Mouse (Mus musculus) 3T3-L1 (cell line): ENCODE measurements at regions not wholly inside any gene's neighbourhood (a gene's known extent, or its start where the extent isn't known, plus 50 kb on each side); places are given as distances from the start of the nearest gene placed in this dataset.

Experiments
- DNase-seq: peaks from one replicate; pipeline ENCODE4 v3.0.0-alpha.2; 2015; ENCODE audit warnings: low read depth, low spot score

GRCm38 (mm10) chr9:91574156-91574555 lies 208.5 kb upstream of the Zic1 start:
- no peak for DNase-seq

- DNase-seq = no peak
Measured at GRCm38 (mm10) chr9:91566006-91566641, 200.5 kb upstream of the Zic1 start.

GRCm38 (mm10) chr9:91561331-91561730 lies 195.7 kb upstream of the Zic1 start:
- no peak for DNase-seq

- DNase-seq = no peak
Measured at GRCm38 (mm10) chr9:91559794-91560193, 194.2 kb upstream of the Zic1 start.

GRCm38 (mm10) chr9:91547051-91547450 lies 181.4 kb upstream of the Zic1 start:
- DNase-seq = no peak

- no peak for DNase-seq
Measured at GRCm38 (mm10) chr9:91545402-91545801, 179.8 kb upstream of the Zic1 start.

GRCm38 (mm10) chr9:91528838-91529475 lies 163.3 kb upstream of the Zic1 start:
- DNase-seq = no peak

GRCm38 (mm10) chr9:91528388-91528787 lies 162.8 kb upstream of the Zic1 start:
- no peak for DNase-seq

GRCm38 (mm10) chr9:91520521-91520920 lies 154.9 kb upstream of the Zic1 start:
- no peak for DNase-seq

- DNase-seq = no peak
Measured at GRCm38 (mm10) chr9:91509672-91510071, 144.1 kb upstream of the Zic1 start.

- DNase-seq = no peak
Measured at GRCm38 (mm10) chr9:91503657-91504329, 138.2 kb upstream of the Zic1 start.

GRCm38 (mm10) chr9:91476596-91476995 lies 111.0 kb upstream of the Zic1 start:
- DNase-seq = no peak

- DNase-seq = no peak
Measured at GRCm38 (mm10) chr9:91462713-91463425, 97.3 kb upstream of the Zic1 start.

GRCm38 (mm10) chr9:91459921-91460320 lies 94.3 kb upstream of the Zic1 start:
- peak; percentile 4 for DNase-seq

- DNase-seq = no peak
Measured at GRCm38 (mm10) chr9:91456843-91457242, 91.2 kb upstream of the Zic1 start.

- DNase-seq = no peak
Measured at GRCm38 (mm10) chr9:91456253-91456823, 90.7 kb upstream of the Zic1 start.

- DNase-seq = no peak
Measured at GRCm38 (mm10) chr9:91439106-91439505, 73.5 kb upstream of the Zic1 start.
